Mouse (Mus musculus) CH12F3 (cell line): Measurements from ENCODE around the gene Inpp5f.
"Not testable (repeated sequence)": the region's sequence is repeated elsewhere in the genome, so short reads cannot be mapped to it uniquely, and the experiment has no call there.

Experiments used
- in situ Hi-C: fragments of 300-500 bp; cut with MboI; formaldehyde crosslinking; loops from 2 replicates; pipeline ENCODE4 v1.14.3; 2020; ENCODE audit warnings: low sequenced_read_pairs

Inpp5f gene

GRCm38 (mm10) chr7:128610897-128611798 is at the start of gene Inpp5f:
Inpp5f (plus strand) TSS chr7:128611328.
- in situ Hi-C loops = no loop called here

GRCm38 (mm10) chr7:128563373-128563772 is 47.8 kb upstream of the Inpp5f start:
- in situ Hi-C loops = no loop called here

- in situ Hi-C loops = no loop called here
These were observed 44.8 kb upstream of the Inpp5f start for GRCm38 (mm10) chr7:128566311-128566710.

GRCm38 (mm10) chr7:128567561-128568244 is 43.4 kb upstream of the Inpp5f start:
- in situ Hi-C loops = no loop called here

- in situ Hi-C loops = not testable (repeated sequence)
These were observed 41.7 kb upstream of the Inpp5f start for GRCm38 (mm10) chr7:128569429-128569828.

- in situ Hi-C loops = no loop called here
These were observed 41.0 kb upstream of the Inpp5f start for GRCm38 (mm10) chr7:128569987-128570656.

- in situ Hi-C loops = not testable (repeated sequence)
These were observed 40.5 kb upstream of the Inpp5f start for GRCm38 (mm10) chr7:128570657-128571056.

- in situ Hi-C loops = no loop called here
These were observed 39.1 kb upstream of the Inpp5f start for GRCm38 (mm10) chr7:128572030-128572429.

- in situ Hi-C loops = no loop called here
These were observed 35.9 kb upstream of the Inpp5f start for GRCm38 (mm10) chr7:128575211-128575610.

GRCm38 (mm10) chr7:128575794-128576193 is 35.3 kb upstream of the Inpp5f start:
- in situ Hi-C loops = no loop called here

GRCm38 (mm10) chr7:128577607-128578006 is 33.5 kb upstream of the Inpp5f start:
- in situ Hi-C loops = no loop called here

GRCm38 (mm10) chr7:128578199-128578945 is 32.8 kb upstream of the Inpp5f start:
- in situ Hi-C loops = no loop called here

GRCm38 (mm10) chr7:128579381-128579780 is 31.7 kb upstream of the Inpp5f start:
- in situ Hi-C loops = no loop called here

- in situ Hi-C loops = no loop called here
These were observed 30.8 kb upstream of the Inpp5f start for GRCm38 (mm10) chr7:128580318-128580717.

GRCm38 (mm10) chr7:128581864-128582484 is 29.2 kb upstream of the Inpp5f start:
- in situ Hi-C loops = no loop called here

GRCm38 (mm10) chr7:128583213-128583948 is 27.7 kb upstream of the Inpp5f start:
- in situ Hi-C loops = no loop called here

GRCm38 (mm10) chr7:128587334-128587933 is 23.7 kb upstream of the Inpp5f start:
- in situ Hi-C loops = no loop called here

GRCm38 (mm10) chr7:128591345-128592084 is 19.6 kb upstream of the Inpp5f start:
- in situ Hi-C loops = no loop called here
